Mouse (Mus musculus): ENCODE results near the gene Actn1. TPM values are rescaled to one million over a fixed set of nuclear protein-coding genes. Genes with fewer than 3 reads are reported as not detected.
"Not testable (repeated sequence)": the region's sequence is repeated elsewhere in the genome, so short reads cannot be mapped to it uniquely, and the experiment has no call there.

Gene Actn1
- polyA plus RNA-seq, 1 experiment from 2014 or later, result 15.9 TPM

GRCm38 (mm10) chr12:80277428-80277827 is 17.3 kb upstream of the Actn1 start:
- Histone ChIP-seq H3K9me3 (replicated peaks) (no peaks in the 10 kb centered on the region), H3K27me3 (replicated peaks) (peaks cover 12% of the 10 kb centered on the region), H3K36me3 (no peaks in the 10 kb centered on the region), H3K27ac (no peak overlapping the region), H3K4me3 (no peak overlapping the region), H3K4me1 (0 out of 2 replicates have a peak, but pooled peaks cover 5% of the 10 kb centered on the region), H3K4me2 (no peak overlapping the region), H3K9ac (no peak overlapping the region)
- WGBS (ENCODE audit: insufficient replicate concordance), result 61% methylated on average over 7 of the region's 8 CpGs
- no peak for ATAC-seq

GRCm38 (mm10) chr12:80275187-80275820 is 15.1 kb upstream of the Actn1 start:
- Histone ChIP-seq H3K27me3 (replicated peaks) (peaks cover 12% of the 10 kb centered on the region), H3K4me3 (no peak overlapping the region), H3K27ac (no peak overlapping the region), H3K4me2 (no peak overlapping the region), H3K36me3 (no peaks in the 10 kb centered on the region), H3K4me1 (peaks cover 14% of the 10 kb centered on the region), H3K9ac (no peak overlapping the region), H3K9me3 (replicated peaks) (no peaks in the 10 kb centered on the region)
- 60% methylated on average over 5 of the region's 5 CpGs for WGBS (ENCODE audit: insufficient replicate concordance)
- no peak for ATAC-seq

DNA sequence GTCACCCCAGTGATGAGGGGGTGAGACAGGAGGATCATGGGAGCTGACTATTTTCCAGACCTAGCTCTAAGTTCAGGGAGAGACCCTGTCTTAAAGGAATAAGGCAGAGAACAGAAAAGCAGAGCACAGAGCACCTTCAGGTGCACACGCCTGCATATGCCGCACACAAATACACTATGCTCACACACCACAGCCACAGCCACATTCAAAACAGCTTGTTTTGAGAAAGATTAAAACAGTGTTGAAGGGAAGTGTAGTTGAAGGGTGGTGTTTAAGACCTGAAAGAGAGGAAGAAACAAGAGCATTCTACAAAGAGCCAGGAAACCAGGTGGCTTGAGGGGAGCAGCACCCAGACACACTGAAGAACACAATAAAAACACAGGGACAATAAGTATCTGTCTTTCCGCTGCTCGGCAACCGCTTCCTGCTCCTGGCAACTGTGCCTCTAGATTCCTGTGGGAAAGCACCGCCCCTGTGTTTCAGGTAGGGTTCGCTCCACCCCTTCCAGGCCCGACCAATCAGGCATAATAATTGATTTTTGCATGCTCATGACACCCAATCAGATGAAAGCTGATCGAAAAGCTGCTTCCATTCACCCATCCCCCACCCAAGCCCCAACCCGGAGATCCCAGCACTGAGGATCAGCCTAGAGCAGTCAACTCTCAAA is 13.0 kb upstream of the Actn1 start:
- peak; percentile 55; the same call in 1 of the 2 replicates for ATAC-seq
- H3K9ac ChIP-seq, result no peak overlapping the region
- peaks cover 16% of the 10 kb centered on the region for H3K4me1 ChIP-seq
- no peak overlapping the region for H3K27ac ChIP-seq
- no peaks in the 10 kb centered on the region for H3K9me3 ChIP-seq (replicated peaks)
- WGBS (ENCODE audit: insufficient replicate concordance), result 27% methylated on average over 10 of the region's 10 CpGs
- peaks cover 12% of the 10 kb centered on the region for H3K27me3 ChIP-seq (replicated peaks)
- H3K4me3 ChIP-seq, result no peak overlapping the region
- H3K36me3 ChIP-seq, result no peaks in the 10 kb centered on the region
- H3K4me2 ChIP-seq, result peak overlapping the region; percentile 39

DNA sequence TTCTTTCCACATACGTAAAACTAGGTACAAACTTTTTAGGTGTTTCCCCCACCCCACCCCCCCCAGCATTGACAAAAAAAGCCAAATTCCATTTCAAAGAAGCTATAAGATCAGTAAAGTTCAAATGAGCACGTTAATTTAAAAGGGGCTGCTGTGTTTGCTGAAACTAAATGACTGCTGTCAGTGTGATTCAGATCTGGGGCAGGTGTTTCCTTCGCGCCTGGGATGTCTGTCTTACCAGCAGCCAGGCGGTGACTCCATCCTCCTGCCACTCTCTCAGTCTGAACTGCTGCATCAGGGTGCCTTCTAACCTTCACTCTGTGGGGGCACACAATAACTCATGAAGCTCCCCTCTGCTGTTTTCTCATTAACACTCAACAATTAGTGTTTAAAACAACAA is 11.6 kb upstream of the Actn1 start:
- no peaks in the 10 kb centered on the region for H3K36me3 ChIP-seq
- H3K4me1 ChIP-seq, result peaks cover 16% of the 10 kb centered on the region
- no peak overlapping the region for H3K9ac ChIP-seq
- H3K4me2 ChIP-seq, result no peak overlapping the region
- no peak overlapping the region for H3K27ac ChIP-seq
- H3K27me3 ChIP-seq (replicated peaks), result peaks cover 12% of the 10 kb centered on the region
- 33% methylated on average over 5 of the region's 5 CpGs for WGBS (ENCODE audit: insufficient replicate concordance)
- no peak for ATAC-seq
- no peak overlapping the region for H3K4me3 ChIP-seq
- H3K9me3 ChIP-seq (replicated peaks), result no peaks in the 10 kb centered on the region

DNA sequence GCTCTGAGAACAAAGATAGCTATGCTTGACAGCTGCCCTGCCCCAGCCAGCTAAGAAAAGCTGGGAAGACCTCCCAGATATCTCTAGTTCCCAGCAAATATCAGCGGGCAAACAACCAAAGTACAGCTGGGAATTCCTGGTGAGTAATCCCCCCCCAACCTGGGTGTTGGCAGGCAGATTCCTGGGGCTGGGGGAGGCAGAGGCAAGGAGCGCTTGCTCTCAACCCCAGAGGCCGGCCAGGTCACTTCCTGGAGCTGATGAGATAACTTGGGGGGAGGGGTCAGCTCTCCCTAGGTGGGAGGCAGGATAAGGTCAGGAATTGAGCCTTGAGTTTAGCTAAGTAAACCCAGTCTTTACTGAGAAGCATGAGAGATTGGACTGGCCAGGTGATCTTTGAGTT is 10.8 kb upstream of the Actn1 start:
- Histone ChIP-seq H3K9ac (no peak overlapping the region), H3K4me3 (no peak overlapping the region), H3K4me2 (no peak overlapping the region; the same call in 1 of the 2 replicates), H3K9me3 (replicated peaks) (no peaks in the 10 kb centered on the region), H3K36me3 (no peaks in the 10 kb centered on the region), H3K27me3 (replicated peaks) (peaks cover 12% of the 10 kb centered on the region), H3K4me1 (peaks cover 16% of the 10 kb centered on the region), H3K27ac (no peak overlapping the region)
- WGBS (ENCODE audit: insufficient replicate concordance), result 12% methylated on average over 3 of the region's 3 CpGs
- no peak for ATAC-seq

DNA sequence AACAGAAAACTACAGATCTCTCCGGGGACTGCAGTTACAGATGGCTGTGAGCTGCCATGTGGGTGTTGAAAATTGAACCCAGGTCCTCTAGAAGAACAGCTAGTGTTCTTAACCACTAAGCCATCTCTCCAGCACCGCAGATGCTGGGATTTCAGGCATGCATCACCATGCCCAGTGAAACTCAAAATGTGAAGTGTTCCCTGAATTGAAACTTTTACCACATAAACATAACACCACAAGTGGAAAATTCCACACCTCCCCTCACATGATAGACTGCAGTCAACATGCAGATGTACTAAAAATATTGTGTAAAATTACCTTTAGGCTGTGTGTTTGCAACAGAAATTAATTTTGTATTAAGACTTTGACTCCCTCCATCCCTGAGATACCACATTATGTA is 9.1 kb upstream of the Actn1 start:
- ATAC-seq, result no peak
- Histone ChIP-seq H3K9me3 (replicated peaks) (no peaks in the 10 kb centered on the region), H3K4me3 (no peak overlapping the region), H3K4me1 (peaks cover 16% of the 10 kb centered on the region), H3K4me2 (no peak overlapping the region), H3K9ac (no peak overlapping the region), H3K36me3 (no peaks in the 10 kb centered on the region), H3K27me3 (replicated peaks) (peaks cover 4% of the 10 kb centered on the region; the same call in 1 of the 2 replicates), H3K27ac (no peak overlapping the region)
- 77% methylated on average over 2 of the region's 2 CpGs for WGBS (ENCODE audit: insufficient replicate concordance)

DNA sequence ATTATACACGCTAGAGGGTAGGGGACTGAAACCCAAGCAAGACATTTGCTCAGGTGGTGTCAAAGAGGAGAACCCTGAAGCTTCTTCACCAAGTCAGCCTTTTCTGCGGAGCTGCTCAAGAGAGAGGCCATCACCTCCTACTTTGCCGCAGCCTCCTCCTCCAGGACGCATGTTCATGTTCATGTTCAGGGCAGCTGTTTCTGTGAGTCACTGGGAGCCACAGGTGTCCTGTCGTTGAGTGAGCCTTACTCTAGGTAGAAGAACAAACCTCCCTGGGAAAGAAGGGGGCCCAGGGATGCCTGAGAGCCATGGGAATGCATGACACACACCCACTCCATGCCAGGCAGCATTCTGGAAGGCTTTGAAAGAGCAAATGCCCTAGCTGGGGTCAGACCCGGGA is 7.8 kb upstream of the Actn1 start:
- no peaks in the 10 kb centered on the region for H3K36me3 ChIP-seq
- H3K9me3 ChIP-seq (replicated peaks), result no peaks in the 10 kb centered on the region
- 63% methylated on average over 6 of the region's 6 CpGs for WGBS (ENCODE audit: insufficient replicate concordance)
- no peak overlapping the region for H3K9ac ChIP-seq
- H3K27me3 ChIP-seq (replicated peaks), result no peaks in the 10 kb centered on the region
- ATAC-seq, result no peak
- H3K4me1 ChIP-seq, result peaks cover 11% of the 10 kb centered on the region
- H3K27ac ChIP-seq, result no peak overlapping the region
- H3K4me2 ChIP-seq, result no peak overlapping the region
- no peak overlapping the region for H3K4me3 ChIP-seq

DNA sequence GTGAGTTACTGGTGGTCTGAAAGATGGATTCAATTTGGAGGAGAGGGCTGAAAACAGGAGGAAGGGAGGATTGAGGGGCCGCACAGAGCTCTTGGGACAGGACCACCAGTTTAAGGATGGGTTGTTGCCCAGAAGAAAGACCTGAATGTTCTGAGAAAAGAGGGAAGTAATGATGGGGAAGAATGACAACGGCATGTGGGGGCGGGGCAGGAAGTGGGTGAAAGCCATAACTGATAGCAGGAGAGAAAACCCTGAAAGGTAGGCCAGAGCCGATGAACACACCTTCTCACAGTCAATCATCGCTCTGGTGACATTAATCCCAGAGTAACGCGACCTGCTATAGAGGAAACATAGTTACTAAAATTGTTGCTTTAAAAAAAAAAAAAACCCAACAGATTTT is 4.2 kb upstream of the Actn1 start:
- not testable (repeated sequence) for H3K36me3 ChIP-seq; H3K9me3 ChIP-seq (replicated peaks); H3K4me2 ChIP-seq; H3K9ac ChIP-seq; H3K27ac ChIP-seq; H3K4me3 ChIP-seq; ATAC-seq
- WGBS (ENCODE audit: insufficient replicate concordance), result 38% methylated on average over 7 of the region's 7 CpGs
- Histone ChIP-seq H3K27me3 (replicated peaks) (peaks cover 35% of the 10 kb centered on the region), H3K4me1 (peaks cover 15% of the 10 kb centered on the region; the same call in 1 of the 2 replicates)

DNA sequence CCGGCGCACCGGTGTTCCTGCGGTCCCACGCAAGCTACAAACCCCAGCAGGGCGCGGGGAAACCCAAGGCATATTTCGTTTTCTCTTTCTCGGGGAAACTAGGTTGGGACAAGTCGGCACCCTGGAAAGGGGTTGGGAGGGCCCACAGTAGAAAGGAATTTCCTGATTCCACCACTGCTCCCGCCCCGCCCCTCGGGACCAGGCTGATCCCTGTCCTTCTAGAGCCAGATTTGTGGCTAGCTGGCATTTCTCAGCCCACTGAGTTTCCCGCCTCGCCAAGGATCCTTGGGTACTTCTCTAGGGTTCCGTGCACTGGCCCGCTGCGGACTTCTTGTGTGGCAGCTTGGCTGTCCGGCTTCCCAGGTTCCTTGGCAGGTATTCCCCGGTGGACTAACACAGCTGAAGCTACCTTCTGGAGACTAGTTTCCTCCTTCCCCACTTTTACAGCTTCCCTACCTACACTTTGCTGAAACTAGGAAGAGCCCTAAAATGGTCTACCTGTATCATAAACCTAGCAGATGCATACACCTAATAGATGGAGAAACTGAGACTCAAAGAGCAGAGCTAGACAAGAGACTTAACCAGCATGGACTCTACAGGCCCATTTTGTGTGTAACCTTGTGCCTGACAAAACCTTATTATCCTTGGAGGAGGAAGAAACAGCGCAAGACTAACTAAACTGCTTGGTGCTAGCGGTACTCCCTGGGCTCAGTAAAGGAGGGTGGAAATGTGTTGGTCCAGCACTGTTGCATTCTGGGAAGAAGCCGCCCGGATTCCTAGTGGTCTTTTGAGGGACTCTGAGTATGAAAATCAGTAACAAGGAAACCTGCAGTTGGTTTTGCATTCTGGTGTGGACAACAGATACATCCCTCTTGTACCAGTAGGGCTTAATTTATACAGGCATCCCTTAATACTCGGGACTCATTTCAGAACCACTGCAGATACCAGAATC is 849 bp upstream of the Actn1 start:
- WGBS (ENCODE audit: insufficient replicate concordance), result 18% methylated on average over 25 of the region's 25 CpGs
- ATAC-seq, result peak; percentile 20; the same call in 1 of the 2 replicates
- no peaks in the 10 kb centered on the region for H3K9me3 ChIP-seq (replicated peaks)
- H3K27me3 ChIP-seq (replicated peaks), result peaks cover 62% of the 10 kb centered on the region
- peaks cover 15% of the 10 kb centered on the region; the same call in 1 of the 2 replicates for H3K4me1 ChIP-seq
- peak overlapping the region; percentile 65 for H3K4me3 ChIP-seq
- H3K9ac ChIP-seq, result peak overlapping the region; percentile 39
- H3K4me2 ChIP-seq, result peak overlapping the region; percentile 76
- H3K36me3 ChIP-seq, result no peaks in the 10 kb centered on the region
- H3K27ac ChIP-seq, result peak overlapping the region; percentile 57

DNA sequence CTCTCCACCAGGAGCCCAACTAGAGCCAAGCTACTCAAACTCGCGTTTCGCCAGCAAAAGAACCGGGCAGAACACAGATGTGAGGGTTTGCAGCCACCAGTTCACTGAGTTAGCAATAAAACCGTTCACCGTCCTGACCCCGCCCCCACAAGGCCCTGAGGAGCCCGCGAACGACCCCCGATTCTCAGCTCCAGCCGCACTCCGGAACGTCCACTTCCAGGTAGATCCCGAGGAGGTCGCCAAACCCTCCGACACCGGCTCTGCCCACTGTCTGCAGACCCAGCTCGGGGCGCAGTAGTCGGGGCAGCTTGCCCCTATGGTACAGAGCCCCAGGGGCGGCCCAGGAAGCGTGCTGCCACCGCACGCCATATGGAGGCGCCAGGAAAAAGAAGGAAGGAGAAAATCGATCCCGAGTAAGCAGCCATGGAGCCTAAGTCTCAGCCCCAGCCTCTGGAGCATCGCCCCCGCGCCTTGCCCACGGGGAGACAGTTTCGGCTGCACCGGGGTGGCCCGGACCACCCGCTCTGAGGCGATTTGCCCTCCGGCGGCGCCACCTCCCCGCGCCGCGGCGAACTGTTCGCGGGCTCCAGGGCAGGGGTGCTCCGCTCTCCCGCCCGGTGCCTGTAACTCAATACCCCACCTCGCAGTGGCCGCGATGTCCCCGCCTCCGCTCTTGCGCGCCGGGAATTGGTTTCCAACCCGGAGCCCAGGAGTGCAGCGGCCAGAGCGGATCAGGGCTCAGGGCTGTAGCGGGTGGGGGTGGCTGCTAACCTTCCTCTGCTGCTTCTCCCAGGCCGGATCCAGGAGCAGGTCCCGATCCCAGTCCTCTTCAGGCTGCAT is 735 bp downstream of the Actn1 start:
- Histone ChIP-seq H3K9ac (peak overlapping the region; percentile 72), H3K9me3 (replicated peaks) (no peaks in the 10 kb centered on the region), H3K27ac (peak overlapping the region; percentile 81), H3K36me3 (no peaks in the 10 kb centered on the region), H3K4me3 (peak overlapping the region; percentile 65), H3K27me3 (replicated peaks) (peaks cover 62% of the 10 kb centered on the region), H3K4me2 (peak overlapping the region; percentile 76), H3K4me1 (peaks cover 15% of the 10 kb centered on the region; the same call in 1 of the 2 replicates)
- peak; percentile 53 for ATAC-seq
- under 1% methylated on average over 60 of the region's 64 CpGs for WGBS (ENCODE audit: insufficient replicate concordance)
